Mouse (Mus musculus) ovary, postnatal 10 days (tissue): ENCODE measurements around the gene Gm10300.

Source experiments
- DNase-seq: peaks from one replicate; pipeline ENCODE4 v3.0.0; 2022; ENCODE audit warnings: low spot score

The Gm10300 gene

GRCm38 (mm10) chr4:132051321-132052275 lies 22.9 kb upstream of the Gm10300 start:
- no peak for DNase-seq

GRCm38 (mm10) chr4:132057311-132057710 lies 17.2 kb upstream of the Gm10300 start:
- DNase-seq: no peak

GRCm38 (mm10) chr4:132059541-132059940 lies 15.0 kb upstream of the Gm10300 start:
- no peak for DNase-seq

- no peak for DNase-seq
Measured at GRCm38 (mm10) chr4:132060040-132060832, 14.3 kb upstream of the Gm10300 start.

- no peak for DNase-seq
Measured at GRCm38 (mm10) chr4:132062289-132062688, 12.2 kb upstream of the Gm10300 start.

- no peak for DNase-seq
Measured at GRCm38 (mm10) chr4:132062934-132063884, 11.3 kb upstream of the Gm10300 start.

- DNase-seq: no peak
Measured at GRCm38 (mm10) chr4:132064550-132064949, 9.9 kb upstream of the Gm10300 start.

GRCm38 (mm10) chr4:132065578-132065977 lies 8.9 kb upstream of the Gm10300 start:
- DNase-seq: no peak

GRCm38 (mm10) chr4:132066101-132066773 lies 8.3 kb upstream of the Gm10300 start:
- peak; percentile 21 for DNase-seq

DNA sequence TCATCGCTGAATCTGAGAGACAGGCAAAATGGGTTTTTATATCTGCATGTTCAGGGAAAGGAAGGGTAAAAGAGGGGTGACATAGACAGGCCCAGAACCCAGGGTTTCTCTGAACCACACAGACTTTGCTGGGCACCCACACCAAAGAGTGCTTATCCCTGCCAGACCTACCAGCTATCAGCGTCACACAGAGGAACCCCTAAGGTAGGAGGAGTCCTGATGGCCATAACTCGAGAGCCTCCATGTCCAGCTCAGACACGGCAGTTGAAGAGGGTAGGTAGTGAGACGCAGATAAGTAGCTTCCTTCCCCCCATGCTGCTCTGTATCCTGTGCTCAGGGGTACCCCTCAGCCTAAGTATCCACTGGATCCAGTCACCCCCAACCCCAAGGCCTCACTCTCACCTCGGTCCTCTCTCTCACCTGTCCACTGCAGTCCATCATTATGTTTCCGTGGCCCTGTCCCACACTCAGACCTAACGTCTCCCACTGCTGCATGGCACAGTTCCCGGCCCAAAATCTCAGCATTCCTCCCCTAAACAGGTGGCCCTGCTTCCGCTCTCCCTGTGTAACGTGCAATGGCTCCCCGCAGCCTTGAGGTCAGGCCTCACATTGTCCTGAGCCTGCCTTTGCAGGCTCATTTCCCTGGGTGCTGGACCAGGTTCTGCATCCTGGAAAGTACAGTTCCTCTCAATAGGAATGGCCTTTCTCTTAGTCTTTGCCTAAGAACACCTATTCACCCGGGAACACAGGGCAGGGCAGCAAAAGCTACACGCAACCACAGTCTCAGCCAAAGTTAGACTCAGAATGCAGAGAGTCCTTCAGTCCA lies 7.2 kb upstream of the Gm10300 start:
- no peak for DNase-seq

- DNase-seq: no peak
Measured at GRCm38 (mm10) chr4:132067938-132068235, 6.6 kb upstream of the Gm10300 start.

GRCm38 (mm10) chr4:132071674-132072073 lies 2.8 kb upstream of the Gm10300 start:
- DNase-seq: no peak

DNA sequence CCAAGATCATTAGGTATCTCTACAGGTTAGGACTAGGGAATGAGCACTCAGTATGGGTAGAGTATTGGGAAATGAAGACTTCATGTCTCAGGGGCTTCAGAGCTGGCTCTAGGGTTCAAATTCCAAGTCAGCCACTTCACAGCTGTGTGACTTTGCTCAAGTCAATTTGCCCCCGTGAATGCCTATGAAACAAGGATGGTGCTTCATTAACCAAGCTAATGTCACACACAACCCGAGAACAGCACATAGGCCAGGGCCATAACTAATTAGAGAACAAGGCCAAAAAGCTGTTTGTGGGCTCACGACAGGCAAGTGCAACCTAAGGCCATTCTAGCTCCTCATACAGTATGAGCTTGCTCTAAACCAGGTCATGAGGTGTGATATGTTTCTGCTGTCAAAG lies 2.3 kb upstream of the Gm10300 start:
- no peak for DNase-seq

DNA sequence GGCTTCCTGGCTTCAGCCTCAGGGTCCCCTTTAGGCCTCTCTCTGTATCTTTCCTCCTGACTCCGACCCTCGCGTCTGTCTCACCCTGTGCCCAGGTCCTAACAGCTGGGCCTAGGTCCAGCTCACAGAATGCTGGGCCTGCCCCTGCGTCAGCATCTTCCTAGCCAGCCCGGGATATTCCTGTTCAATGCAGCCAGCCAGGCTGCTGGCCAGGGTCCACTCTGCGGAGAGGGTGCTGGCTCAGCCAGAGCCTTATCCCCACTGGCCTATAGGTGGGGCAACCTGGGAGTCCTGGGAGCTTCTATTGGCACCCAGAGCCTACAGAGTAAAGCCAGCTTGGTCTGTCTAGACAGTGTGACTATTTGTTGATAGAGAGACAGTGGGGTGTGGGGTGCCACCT lies 1.6 kb upstream of the Gm10300 start:
- no peak for DNase-seq

- peak; percentile 99 for DNase-seq
Measured at GRCm38 (mm10) chr4:132074933-132075769, 654 bp downstream of the Gm10300 start, which contains the start of gene Epb41. Gene Epb41, minus strand, starts transcription at chr4:132075321.

- DNase-seq: no peak
Measured at GRCm38 (mm10) chr4:132075796-132076195, 1.3 kb downstream of the Gm10300 start.

GRCm38 (mm10) chr4:132076480-132077405 lies 2.2 kb downstream of the Gm10300 start:
- no peak for DNase-seq

GRCm38 (mm10) chr4:132077445-132077844 lies 2.9 kb downstream of the Gm10300 start:
- DNase-seq: no peak
